Comparison of ENCODE assay signal across 7 mouse cellular contexts in the genomic region with DNA sequence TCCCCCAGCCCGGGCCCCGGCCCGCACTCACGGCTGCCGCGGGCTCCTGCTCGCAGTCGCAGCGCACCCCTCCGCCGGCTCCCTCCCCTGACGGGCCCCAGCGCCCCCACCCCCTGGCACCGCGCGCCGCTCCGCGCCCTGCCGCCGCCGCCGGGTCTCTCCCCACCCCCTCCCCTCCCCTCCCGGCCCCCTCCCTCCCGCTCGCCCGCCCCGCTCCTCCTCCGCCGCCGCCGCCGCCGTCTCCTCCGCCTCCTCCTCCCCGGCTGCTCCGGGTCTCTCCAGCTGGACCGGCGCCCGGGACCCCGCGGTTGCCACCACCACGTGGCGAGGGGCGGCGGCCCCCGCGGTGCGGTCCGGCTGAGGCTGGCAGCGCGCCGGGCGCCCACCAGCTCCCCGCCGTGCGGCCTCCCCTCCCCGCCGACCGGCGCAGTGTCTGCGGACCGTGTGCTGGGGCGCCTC. TPM values are rescaled to one million over a fixed set of nuclear protein-coding genes. Genes with fewer than 3 reads are reported as not detected.
DNase-seq lines count a peak whose midpoint lies in the region; ATAC-seq and TF ChIP-seq lines count a peak whose summit lies in the region.

Gene Tbkbp1, minus strand, starts transcription at position 153 of the 459 bp plus-strand sequence.

- H3K36me3 ChIP-seq in C2C12 (ENCODE audit: control insufficient read depth, insufficient read depth), result peaks cover 20% of the 10 kb centered on the region
- peaks cover 20% of the 10 kb centered on the region for H3K36me3 ChIP-seq in E14TG2a.4 (ENCODE audit: insufficient read depth, low read length)
- H3K36me3 ChIP-seq in heart, embryonic 14.5 days (ENCODE audit: control insufficient read depth, insufficient read depth, low read length), result peaks cover 12% of the 10 kb centered on the region
- H3K36me3 ChIP-seq in macrophage (ENCODE audit: inconsistent target), result peaks cover 4% of the 10 kb centered on the region; the same call in 1 of the 2 replicates
- H3K36me3 ChIP-seq in stomach, embryonic 16.5 days (ENCODE audit: control insufficient read depth, insufficient read depth, low read length), result 0 out of 2 replicates have a peak, but pooled peaks cover 4% of the 10 kb centered on the region

- no peaks in the 10 kb centered on the region for H3K9me3 ChIP-seq in E14TG2a.4 (ENCODE audit: low read length)
- no peaks in the 10 kb centered on the region for H3K9me3 ChIP-seq in heart, embryonic 14.5 days (ENCODE audit: control insufficient read depth, low read length)
- H3K9me3 ChIP-seq in stomach, embryonic 16.5 days (replicated peaks; ENCODE audit: control insufficient read depth, low read length), result no peaks in the 10 kb centered on the region

- DNase-seq in cerebellum, postnatal 36 days, result peak; percentile 64 to 69
- DNase-seq in layer of hippocampus, postnatal 14 days (ENCODE audit: low spot score in 2 of 2), result peak; percentile 55 to 58

- H3K27me3 ChIP-seq in C2C12 (ENCODE audit: control insufficient read depth, insufficient read depth, insufficient read length) (peaks cover 42% of the 10 kb centered on the region), E14TG2a.4 (ENCODE audit: insufficient read depth, low read length) (peaks cover 45% of the 10 kb centered on the region)
- H3K27me3 ChIP-seq in heart, embryonic 14.5 days (ENCODE audit: control insufficient read depth, insufficient read depth, low read length), result no peaks in the 10 kb centered on the region
- no peaks in the 10 kb centered on the region for H3K27me3 ChIP-seq in stomach, embryonic 16.5 days (ENCODE audit: control insufficient read depth, insufficient read depth, low read length)

- no peak for ATAC-seq in heart, embryonic 14.5 days (ENCODE audit: insufficient number of reproducible peaks, insufficient read depth, low FRiP score, low read depth)
- no peak for ATAC-seq in stomach, embryonic 16.5 days (ENCODE audit: insufficient read depth, low FRiP score)

- peak within 1 kb of the TSS; percentile 79 to 88 for H3K27ac ChIP-seq in heart, embryonic 14.5 days (replicated peaks in 1 of 2; ENCODE audit: control insufficient read depth in 1 of 2, insufficient read depth in 1 of 2, low read depth in 2 of 2, low read length in 2 of 2)
- peak within 1 kb of the TSS; percentile 90 for H3K27ac ChIP-seq in macrophage
- peak within 1 kb of the TSS; percentile 81 for H3K27ac ChIP-seq in stomach, embryonic 16.5 days (ENCODE audit: low read length)

- no peaks in the 10 kb centered on the region for H3K79me2 ChIP-seq in C2C12 (ENCODE audit: control insufficient read depth, insufficient read depth)
- H3K79me2 ChIP-seq in macrophage (ENCODE audit: inconsistent target), result peaks cover 33% of the 10 kb centered on the region

- H3K79me3 ChIP-seq in C2C12 (ENCODE audit: low read depth), result no peaks in the 10 kb centered on the region

- H3K4me1 ChIP-seq in E14TG2a.4 (replicated peaks; ENCODE audit: low read depth, low read length), result peaks cover 43% of the 10 kb centered on the region
- H3K4me1 ChIP-seq in heart, embryonic 14.5 days (ENCODE audit: control insufficient read depth in 2 of 2, insufficient read depth in 2 of 2, low read length in 2 of 2), result peaks cover 19 to 27% of the 10 kb centered on the region in 2 experiments
- H3K4me1 ChIP-seq in stomach, embryonic 16.5 days (ENCODE audit: control insufficient read depth, insufficient read depth, low read length), result peaks cover 24% of the 10 kb centered on the region

- under 1% methylated on average over 30 of the region's 64 CpGs for WGBS in heart, embryonic 14.5 days
- WGBS in macrophage (ENCODE audit: missing documents), result 2% methylated on average over 28 of the region's 64 CpGs
- WGBS in stomach, embryonic 16.5 days, result under 1% methylated on average over 22 of the region's 64 CpGs

- H3ac ChIP-seq in C2C12 (ENCODE audit: control insufficient read depth, insufficient read length, low read depth), result peak within 1 kb of the TSS; percentile 31

- H3K9ac ChIP-seq in heart, embryonic 14.5 days (ENCODE audit: low read length), result peak within 1 kb of the TSS; percentile 80
- peak within 1 kb of the TSS; percentile 83 for H3K9ac ChIP-seq in stomach, embryonic 16.5 days (ENCODE audit: low read length)

- TF ChIP-seq CTCF in C2C12 (IDR thresholded peaks at IDR 0.05; ENCODE audit: control insufficient read depth, insufficient read depth, insufficient read length) (no peak), E14TG2a.4 (conservative IDR thresholded peaks at IDR 0.05; ENCODE audit: low read length) (no peak)

- H3K4me3 ChIP-seq in C2C12 (ENCODE audit: insufficient read depth, poor library complexity, severe bottlenecking) (peak within 1 kb of the TSS; percentile 11), E14TG2a.4 (replicated peaks; ENCODE audit: low read length) (peak within 1 kb of the TSS; percentile 89), macrophage (ENCODE audit: inconsistent target) (peak within 1 kb of the TSS; percentile 74)
- H3K4me3 ChIP-seq in heart, embryonic 14.5 days (ENCODE audit: control insufficient read depth in 1 of 2, insufficient read depth in 1 of 2, low read depth in 1 of 2, low read length in 2 of 2), result peak within 1 kb of the TSS; percentile 48 to 75
- peak within 1 kb of the TSS; percentile 74 for H3K4me3 ChIP-seq in stomach, embryonic 16.5 days (replicated peaks; ENCODE audit: low read length)

- peak within 1 kb of the TSS; percentile 95 for H3K4me2 ChIP-seq in heart, embryonic 14.5 days (ENCODE audit: low read length)
- H3K4me2 ChIP-seq in stomach, embryonic 16.5 days (ENCODE audit: low read depth, low read length), result peak within 1 kb of the TSS; percentile 90

TF ChIP-seq in C2C12, 6 proteins besides CTCF, POLR2A, EP300 and RAD21:
- TF ChIP-seq USF1 (IDR thresholded peaks at IDR 0.05; ENCODE audit: low read depth) (no peak), FOSL1 (IDR thresholded peaks at IDR 0.05; ENCODE audit: insufficient read depth, low read length, poor library complexity, severe bottlenecking) (no peak), MAX (IDR thresholded peaks at IDR 0.05) (no peak), MYOD1 (IDR thresholded peaks at IDR 0.05; ENCODE audit: control insufficient read depth, insufficient read length, low read depth) (no peak), CEBPB (IDR thresholded peaks at IDR 0.05; ENCODE audit: low read depth) (no peak), MYOG (IDR thresholded peaks at IDR 0.05; ENCODE audit: control insufficient read depth, extremely low read depth, insufficient read length) (no peak)

RNA-seq across cellular contexts. Expression of gene Tbkbp1, which starts in this region (rescaled TPM):
- 0.46 TPM for polyA plus RNA-seq in C2C12 (2012; fragmentation: generic; extraction: Trizol)
- polyA plus RNA-seq in heart, embryonic 14.5 days (2014; fragmentation: Nextera tagmentation; extraction: Ambion mirVana), result 7.1 and 7.3 TPM in 2 replicates
- 10 to 100 TPM; 60.9 to 68.4 TPM for total RNA-seq in layer of hippocampus, postnatal 14 days (2021)
- total RNA-seq in macrophage (2018; cell fraction: chromatin; rRNA removed), result 10 to 100 TPM; 10.1 to 60.2 (median 30.0) TPM
- total RNA-seq in macrophage (2018; cell fraction: cytosol; rRNA removed), result 10 to 100 TPM in 22 of 26 experiments, 1 to 10 TPM in 4; 8.5 to 26.7 (median 15.7) TPM
- 10 to 100 TPM; 11.8 to 48.8 (median 23.9) TPM for total RNA-seq in macrophage (2018; cell fraction: nucleus; rRNA removed)
- polyA plus RNA-seq in macrophage (2018), result 21.0 to 27.3 TPM (median 25.6 TPM) in 3 replicates
- 2.0 and 2.5 TPM in 2 replicates for polyA plus RNA-seq in stomach, embryonic 16.5 days (2015; fragmentation: Nextera tagmentation; extraction: Ambion mirVana)

Comparison
In these comparisons a context has a peak if more than half of its experiments do, and no peak if none do; other contexts are left out.
1. H3K4me3 ChIP-seq: peak in every context shown above with its lines; median percentile 89 in E14TG2a.4; 74 in macrophage; 74 in stomach, embryonic 16.5 days; 62 in heart, embryonic 14.5 days; 11 in C2C12.